Mouse (Mus musculus) bone marrow macrophage, adult 2 months (primary cell): ENCODE results near the gene Olfr16.

Experiments
- CTCF ChIP-seq: IDR thresholded peaks from 2 replicates; pipeline ENCODE4 v1.5.1; 2012; ENCODE audit warnings: low read depth, mild to moderate bottlenecking, low read length, moderate library complexity
- POLR2A ChIP-seq: IDR thresholded peaks from 2 replicates; pipeline ENCODE4 v1.6.1; 2012; ENCODE audit warnings: mild to moderate bottlenecking, low read depth, low read length, borderline replicate concordance

DNA sequence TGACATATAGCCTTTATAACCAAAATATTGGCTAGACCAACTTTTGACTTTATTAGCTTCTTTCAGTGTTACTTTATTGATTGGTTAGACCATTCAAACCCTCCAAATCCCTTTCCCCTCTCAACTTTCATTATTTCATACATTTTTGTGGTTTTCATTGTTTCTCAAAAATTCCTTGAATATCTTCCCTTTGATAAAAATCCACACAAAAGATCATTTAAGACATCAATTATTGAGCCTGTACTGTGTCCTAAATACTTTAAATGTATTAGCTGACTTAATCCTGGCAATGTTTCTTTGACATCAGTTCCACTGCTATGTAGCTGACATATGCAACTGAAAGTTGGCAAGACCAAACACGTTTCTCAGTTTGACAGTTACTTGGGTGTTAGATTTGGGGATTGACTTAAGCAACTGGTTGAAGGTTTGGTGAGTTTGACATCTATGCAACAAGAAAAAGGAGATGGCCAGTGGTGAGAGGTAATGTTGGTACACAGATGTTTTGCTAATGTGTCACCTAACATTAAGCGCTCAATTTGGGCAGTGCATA, 1.0 kb downstream of the Olfr16 start:
- no peak for TF ChIP-seq CTCF
- no peak for TF ChIP-seq POLR2A
